Mouse (Mus musculus): ENCODE results near the gene Med12. TPM values are rescaled to one million over a fixed set of nuclear protein-coding genes. Genes with fewer than 3 reads are reported as not detected.

Med12 gene
- polyA plus RNA-seq (2011; ENCODE audit: insufficient read depth, insufficient read length, low replicate concordance, missing spikeins) = 122 and 196 TPM in 2 replicates

- no peak for TF ChIP-seq CTCF (IDR thresholded peaks at IDR 0.05; ENCODE audit: control insufficient read depth, insufficient read depth, low read length)
- TF ChIP-seq POLR2A (IDR thresholded peaks at IDR 0.05; ENCODE audit: borderline replicate concordance, control insufficient read depth, low read depth, low read length) = peak; percentile 59; the same call in 1 of the 2 replicates
- H3K4me3 ChIP-seq (replicated peaks; ENCODE audit: control insufficient read depth, low read depth, low read length) = peak within 1 kb of the TSS; percentile 90
- 10% methylated on average over 54 of the region's 54 CpGs for WGBS
- H3K27ac ChIP-seq (ENCODE audit: control insufficient read depth, insufficient read depth, low read depth, low read length, poor library complexity) = peak within 1 kb of the TSS; percentile 89
- no peaks in the 10 kb centered on the region; the same call in 1 of the 2 replicates for H3K4me1 ChIP-seq (ENCODE audit: control insufficient read depth, insufficient read depth, low read length)
Observed at GRCm38 (mm10) chrX:101273875-101274738, at the start of gene Med12. Gene Med12 (plus strand): TSS chrX:101274030.

GRCm38 (mm10) chrX:101245011-101245410 is 28.8 kb upstream of the Med12 start:
- H3K27ac ChIP-seq (ENCODE audit: control insufficient read depth, insufficient read depth, low read depth, low read length, poor library complexity) = no peak overlapping the region
- WGBS = 42% methylated on average over 1 of the region's 1 CpGs
- no peak overlapping the region for H3K4me3 ChIP-seq (replicated peaks; ENCODE audit: control insufficient read depth, low read depth, low read length)
- TF ChIP-seq CTCF (IDR thresholded peaks at IDR 0.05; ENCODE audit: control insufficient read depth, insufficient read depth, low read length) (no peak), POLR2A (IDR thresholded peaks at IDR 0.05; ENCODE audit: borderline replicate concordance, control insufficient read depth, low read depth, low read length) (no peak)
- no peaks in the 10 kb centered on the region for H3K4me1 ChIP-seq (ENCODE audit: control insufficient read depth, insufficient read depth, low read length)

GRCm38 (mm10) chrX:101253952-101254729 is 19.7 kb upstream of the Med12 start, which contains the start of gene Foxo4:
Gene Foxo4 (plus strand): TSS chrX:101254528.
- Histone ChIP-seq H3K4me1 (ENCODE audit: control insufficient read depth, insufficient read depth, low read length) (no peaks in the 10 kb centered on the region; the same call in 1 of the 2 replicates), H3K4me3 (replicated peaks; ENCODE audit: control insufficient read depth, low read depth, low read length) (peak within 1 kb of the TSS; percentile 88), H3K27ac (ENCODE audit: control insufficient read depth, insufficient read depth, low read depth, low read length, poor library complexity) (peak within 1 kb of the TSS; percentile 68)
- TF ChIP-seq CTCF (IDR thresholded peaks at IDR 0.05; ENCODE audit: control insufficient read depth, insufficient read depth, low read length) (no peak), POLR2A (IDR thresholded peaks at IDR 0.05; ENCODE audit: borderline replicate concordance, control insufficient read depth, low read depth, low read length) (peak; percentile 32; the same call in 1 of the 2 replicates)
- 17% methylated on average over 47 of the region's 47 CpGs for WGBS

DNA sequence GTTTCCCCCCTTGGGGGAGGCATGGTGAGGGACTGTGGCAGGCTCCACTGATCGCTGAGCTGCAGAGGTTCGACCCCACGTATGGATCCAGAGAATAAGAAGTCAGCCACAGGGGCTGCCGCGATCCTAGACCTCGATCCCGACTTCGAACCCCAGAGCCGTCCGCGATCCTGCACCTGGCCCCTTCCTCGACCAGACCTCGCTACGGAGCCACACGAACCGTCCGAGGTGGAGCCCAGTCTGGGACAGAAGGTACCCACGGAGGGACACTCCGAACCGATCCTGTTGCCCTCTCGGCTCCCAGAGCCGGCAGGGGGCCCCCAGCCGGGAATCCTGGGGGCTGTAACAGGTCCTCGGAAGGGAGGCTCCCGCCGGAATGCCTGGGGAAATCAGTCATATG is 19.1 kb upstream of the Med12 start:
- WGBS = 8% methylated on average over 26 of the region's 26 CpGs
- TF ChIP-seq POLR2A (IDR thresholded peaks at IDR 0.05; ENCODE audit: borderline replicate concordance, control insufficient read depth, low read depth, low read length) (no peak), CTCF (IDR thresholded peaks at IDR 0.05; ENCODE audit: control insufficient read depth, insufficient read depth, low read length) (no peak)

GRCm38 (mm10) chrX:101256603-101257002 is 17.2 kb upstream of the Med12 start:
- TF ChIP-seq CTCF (IDR thresholded peaks at IDR 0.05; ENCODE audit: control insufficient read depth, insufficient read depth, low read length) = peak; percentile 37; the same call in 1 of the 2 replicates
- no peak for TF ChIP-seq POLR2A (IDR thresholded peaks at IDR 0.05; ENCODE audit: borderline replicate concordance, control insufficient read depth, low read depth, low read length)
- 79% methylated on average over 13 of the region's 13 CpGs for WGBS
- H3K4me3 ChIP-seq (replicated peaks; ENCODE audit: control insufficient read depth, low read depth, low read length) = no peak overlapping the region
- no peaks in the 10 kb centered on the region; the same call in 1 of the 2 replicates for H3K4me1 ChIP-seq (ENCODE audit: control insufficient read depth, insufficient read depth, low read length)
- H3K27ac ChIP-seq (ENCODE audit: control insufficient read depth, insufficient read depth, low read depth, low read length, poor library complexity) = no peak overlapping the region

More for the DNA sequence above, 19.1 kb upstream of the Med12 start:
- Histone ChIP-seq H3K4me1 (ENCODE audit: control insufficient read depth, insufficient read depth, low read length) (no peaks in the 10 kb centered on the region; the same call in 1 of the 2 replicates), H3K27ac (ENCODE audit: control insufficient read depth, insufficient read depth, low read depth, low read length, poor library complexity) (peak overlapping the region; percentile 68), H3K4me3 (replicated peaks; ENCODE audit: control insufficient read depth, low read depth, low read length) (peak overlapping the region; percentile 88)

GRCm38 (mm10) chrX:101260441-101261325 is 13.1 kb upstream of the Med12 start:
- H3K27ac ChIP-seq (ENCODE audit: control insufficient read depth, insufficient read depth, low read depth, low read length, poor library complexity) = 0 out of 2 replicates have a peak overlapping the region, but pooled peaks have one; percentile 15
- 15% methylated on average over 13 of the region's 13 CpGs for WGBS
- H3K4me1 ChIP-seq (ENCODE audit: control insufficient read depth, insufficient read depth, low read length) = no peaks in the 10 kb centered on the region; the same call in 1 of the 2 replicates
- no peak overlapping the region for H3K4me3 ChIP-seq (replicated peaks; ENCODE audit: control insufficient read depth, low read depth, low read length)
- TF ChIP-seq POLR2A (IDR thresholded peaks at IDR 0.05; ENCODE audit: borderline replicate concordance, control insufficient read depth, low read depth, low read length) (no peak), CTCF (IDR thresholded peaks at IDR 0.05; ENCODE audit: control insufficient read depth, insufficient read depth, low read length) (no peak)

DNA sequence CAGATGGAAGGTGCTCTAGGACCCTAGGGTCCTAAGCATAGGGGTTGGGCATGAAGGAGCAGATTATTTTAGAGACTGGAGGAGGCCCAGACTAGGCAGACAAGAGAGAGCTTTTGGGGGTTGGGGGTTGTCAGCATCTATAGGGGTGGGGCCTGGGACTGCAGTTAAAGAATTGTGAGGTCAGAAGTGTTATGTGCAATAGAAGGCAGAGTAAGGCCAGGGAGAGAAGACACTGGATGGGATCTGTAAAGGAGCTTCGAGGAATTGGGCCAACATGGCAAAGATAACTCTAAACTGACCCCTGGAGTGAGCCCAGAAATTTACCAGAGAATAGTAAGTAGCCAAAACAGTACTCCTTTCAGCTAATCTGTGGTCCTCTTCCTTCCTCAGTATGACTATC is 9.9 kb upstream of the Med12 start, which contains the start of gene Gm614:
TSS of gene Gm614 (minus strand) at position 101 of the 400 bp plus-strand sequence.
- no peaks in the 10 kb centered on the region; the same call in 1 of the 2 replicates for H3K4me1 ChIP-seq (ENCODE audit: control insufficient read depth, insufficient read depth, low read length)

More for the DNA sequence above, 9.9 kb upstream of the Med12 start, which contains the start of gene Gm614:
- Histone ChIP-seq H3K27ac (ENCODE audit: control insufficient read depth, insufficient read depth, low read depth, low read length, poor library complexity) (no peak within 1 kb of the TSS), H3K4me3 (replicated peaks; ENCODE audit: control insufficient read depth, low read depth, low read length) (no peak within 1 kb of the TSS)
- TF ChIP-seq CTCF (IDR thresholded peaks at IDR 0.05; ENCODE audit: control insufficient read depth, insufficient read depth, low read length) (no peak), POLR2A (IDR thresholded peaks at IDR 0.05; ENCODE audit: borderline replicate concordance, control insufficient read depth, low read depth, low read length) (no peak)
- 94% methylated on average over 1 of the region's 1 CpGs for WGBS

Measured in bone marrow, adult 2 months (tissue).